Mouse (Mus musculus): Measurements from ENCODE around the gene Kcnq2.

GRCm38 (mm10) chr2:181048986-181049385 lies 86.1 kb downstream of the Kcnq2 start:
- TF ChIP-seq CTCF (IDR thresholded peaks at IDR 0.05; ENCODE audit: extremely low read depth, insufficient read depth, insufficient read length, insufficient replicate concordance) = no peak
- no peak for TF ChIP-seq POLR2A (IDR thresholded peaks at IDR 0.05; ENCODE audit: low read depth, low read length)

All from spleen, adult 2 months (tissue).